30 mouse cellular contexts compared by ENCODE assay signal in the genomic region with DNA sequence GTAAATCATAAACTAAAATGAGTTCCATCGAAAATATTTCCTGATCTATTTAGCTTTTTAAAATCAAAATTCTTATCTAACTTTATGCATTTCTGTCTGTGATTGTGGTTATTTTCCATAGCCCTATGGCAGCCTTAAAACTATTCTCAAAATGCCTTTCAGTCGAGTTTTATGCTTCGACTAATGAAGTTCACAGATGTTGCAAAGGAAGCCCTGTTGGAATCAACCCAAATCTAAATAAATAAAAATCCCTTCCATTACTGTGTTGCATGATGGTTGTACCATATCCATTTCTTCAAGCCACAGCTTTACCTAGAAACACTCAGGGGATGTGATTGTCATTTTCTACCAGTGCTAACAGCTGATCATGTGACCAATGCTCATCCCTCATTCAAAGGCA.
DNase-seq lines count a peak whose midpoint lies in the region; ATAC-seq and TF ChIP-seq lines count a peak whose summit lies in the region.
"Had no signal": no experiment of that assay in that cellular context is flagged by ENCODE, and none has a peak within 500 bp of the region (broad histone marks: within the 10 kb centered on the region; RNA-seq: fewer than 3 reads in every experiment).

No protein-coding gene starts in this region.

- no peaks in the 10 kb centered on the region for H3K27me3 ChIP-seq in heart, adult 2 months (ENCODE audit: control insufficient read depth, insufficient read depth, low read length)
- H3K27me3 ChIP-seq in heart, embryonic 10.5 days (ENCODE audit: insufficient read depth, poor library complexity, severe bottlenecking), result no peaks in the 10 kb centered on the region
- no peaks in the 10 kb centered on the region for H3K27me3 ChIP-seq in lung, embryonic 16.5 days (ENCODE audit: control insufficient read depth, insufficient read depth, low read depth, low read length)
- H3K27me3 ChIP-seq in intestine, embryonic 15.5 days (replicated peaks), result no peaks in the 10 kb centered on the region
- H3K27me3 ChIP-seq: embryonic facial prominence, embryonic 15.5 days; forebrain, embryonic 13.5 days; hindbrain, embryonic 15.5 days; kidney, embryonic 15.5 days; liver, embryonic 15.5 days; lung, embryonic 15.5 days had no signal

- H3K79me2 ChIP-seq in heart, adult 2 months (replicated peaks; ENCODE audit: control insufficient read depth, insufficient read depth, low read length), result no peaks in the 10 kb centered on the region

- H3K4me2 ChIP-seq in lung, embryonic 16.5 days (ENCODE audit: low read depth, low read length), result no peak overlapping the region
- no peak overlapping the region for H3K4me2 ChIP-seq in intestine, embryonic 15.5 days (replicated peaks)
- H3K4me2 ChIP-seq: embryonic facial prominence, embryonic 15.5 days; forebrain, embryonic 13.5 days; heart, embryonic 11.5 days; hindbrain, embryonic 15.5 days; kidney, embryonic 15.5 days; liver, embryonic 15.5 days; lung, embryonic 15.5 days had no signal

- intact Hi-C loops in heart, adult 2 months (cut with DNase I), result loop anchor here (5.0 to 10.0 kb wide), 3 partner anchors 276 to 966 kb away; a partner anchor contains a TSS

- H3K4me3 ChIP-seq in heart, adult 2 months, result no peak overlapping the region
- H3K4me3 ChIP-seq in heart, embryonic 10.5 days, result no peak overlapping the region
- H3K4me3 ChIP-seq in lung, embryonic 16.5 days (ENCODE audit: low read length), result no peak overlapping the region
- no peak overlapping the region for H3K4me3 ChIP-seq in embryonic fibroblast, embryonic 13.5 days (ENCODE audit: insufficient read depth, low read length)
- no peak overlapping the region for H3K4me3 ChIP-seq in intestine, embryonic 15.5 days (replicated peaks)
- H3K4me3 ChIP-seq: embryonic facial prominence, embryonic 15.5 days; forebrain, embryonic 13.5 days; hindbrain, embryonic 10.5 days; hindbrain, embryonic 15.5 days; kidney, embryonic 15.5 days; liver, embryonic 15.5 days; lung, embryonic 15.5 days had no signal

- no peak for TF ChIP-seq POLR2A in heart, adult 2 months (IDR thresholded peaks at IDR 0.05; ENCODE audit: insufficient read depth, low read depth, low read length)
- TF ChIP-seq POLR2A in embryonic fibroblast, embryonic 13.5 days (IDR thresholded peaks at IDR 0.05; ENCODE audit: low read depth, low read length), result no peak

- peaks cover 5% of the 10 kb centered on the region for H3K4me1 ChIP-seq in heart, adult 2 months (ENCODE audit: control insufficient read depth, insufficient read depth, low read length)
- no peaks in the 10 kb centered on the region for H3K4me1 ChIP-seq in heart, embryonic 10.5 days
- H3K4me1 ChIP-seq in lung, embryonic 16.5 days (replicated peaks; ENCODE audit: control insufficient read depth, insufficient read depth, low read length), result no peaks in the 10 kb centered on the region
- peaks cover 15% of the 10 kb centered on the region for H3K4me1 ChIP-seq in embryonic fibroblast, embryonic 13.5 days (ENCODE audit: control insufficient read depth, insufficient read depth, low read length)
- H3K4me1 ChIP-seq in intestine, embryonic 15.5 days (replicated peaks), result no peaks in the 10 kb centered on the region
- H3K4me1 ChIP-seq: forebrain, embryonic 13.5 days; hindbrain, embryonic 10.5 days; hindbrain, embryonic 15.5 days; kidney, embryonic 15.5 days; liver, embryonic 15.5 days; lung, embryonic 15.5 days had no signal

- H3K9ac ChIP-seq in heart, adult 2 months (ENCODE audit: low read depth, low read length), result no peak overlapping the region
- no peak overlapping the region for H3K9ac ChIP-seq in lung, embryonic 16.5 days (ENCODE audit: low read length)
- no peak overlapping the region for H3K9ac ChIP-seq in intestine, embryonic 15.5 days
- H3K9ac ChIP-seq: embryonic facial prominence, embryonic 15.5 days; forebrain, embryonic 13.5 days; hindbrain, embryonic 15.5 days; kidney, embryonic 15.5 days; liver, embryonic 15.5 days; lung, embryonic 15.5 days had no signal

- no peaks in the 10 kb centered on the region for H3K9me3 ChIP-seq in heart, embryonic 10.5 days
- H3K9me3 ChIP-seq in lung, embryonic 16.5 days (ENCODE audit: control insufficient read depth, low read length), result no peaks in the 10 kb centered on the region
- no peaks in the 10 kb centered on the region for H3K9me3 ChIP-seq in intestine, embryonic 15.5 days
- H3K9me3 ChIP-seq: embryonic facial prominence, embryonic 15.5 days; forebrain, embryonic 13.5 days; hindbrain, embryonic 10.5 days; hindbrain, embryonic 15.5 days; kidney, embryonic 15.5 days; liver, embryonic 15.5 days; lung, embryonic 15.5 days had no signal

- 0 out of 2 replicates have a peak, but pooled peaks have one; percentile 20 for ATAC-seq in lung, embryonic 16.5 days (ENCODE audit: low read depth)
- ATAC-seq in intestine, embryonic 15.5 days, result no peak
- ATAC-seq: forebrain, embryonic 13.5 days; inflammation-experienced regulatory T-cells, adult 6 months had no signal

- peak overlapping the region; percentile 29; the same call in 1 of the 2 replicates for H3K27ac ChIP-seq in heart, adult 2 months
- no peak overlapping the region for H3K27ac ChIP-seq in heart, embryonic 10.5 days
- no peak overlapping the region for H3K27ac ChIP-seq in lung, embryonic 16.5 days (ENCODE audit: low read length)
- H3K27ac ChIP-seq in embryonic fibroblast, embryonic 13.5 days (ENCODE audit: insufficient read depth, low read length), result peak overlapping the region; percentile 85
- H3K27ac ChIP-seq in intestine, embryonic 15.5 days, result no peak overlapping the region
- H3K27ac ChIP-seq: embryonic facial prominence, embryonic 15.5 days; forebrain, embryonic 13.5 days; hindbrain, embryonic 10.5 days; hindbrain, embryonic 15.5 days; kidney, embryonic 15.5 days; liver, embryonic 15.5 days; lung, embryonic 15.5 days; macrophage had no signal

- 40% methylated on average over 3 of the region's 3 CpGs for WGBS in heart, adult 2 months
- 82% methylated on average over 3 of the region's 3 CpGs for WGBS in heart, embryonic 10.5 days
- WGBS in lung, embryonic 16.5 days, result 40% methylated on average over 3 of the region's 3 CpGs
- WGBS in intestine, embryonic 15.5 days, result 74% methylated on average over 3 of the region's 3 CpGs

- TF ChIP-seq EP300 in heart, adult 2 months (IDR thresholded peaks at IDR 0.05; ENCODE audit: insufficient read depth, low read depth, low read length), result no peak

- DNase-seq in heart, adult 2 months, result no peak
- DNase-seq in heart, embryonic 10.5 days (ENCODE audit: low spot score), result no peak
- no peak for DNase-seq in lung, postnatal 10 days
- no peak for DNase-seq in frontal cortex, postnatal 14 days (ENCODE audit: low spot score in 2 of 2)
- DNase-seq: adrenal gland, postnatal 25 days; B cell, adult 2 months; cerebellum, adult 18-20 months; cerebellum, postnatal 10 days; gastrocnemius, postnatal 36 days; kidney, adult 18-20 months; kidney, postnatal 25 days; layer of hippocampus, postnatal 36 days; left cerebral cortex, postnatal 4 days; midbrain, embryonic 14.5 days; right cerebral cortex, adult 18-20 months; thymus, adult 2 months; thymus, postnatal 4 days had no signal

- no peak for TF ChIP-seq CTCF in heart, adult 2 months (IDR thresholded peaks at IDR 0.05)
- no peak for TF ChIP-seq CTCF in embryonic fibroblast, embryonic 13.5 days (IDR thresholded peaks at IDR 0.05; ENCODE audit: borderline replicate concordance, insufficient read depth, low read length)

- H3K36me3 ChIP-seq in heart, adult 2 months (ENCODE audit: control insufficient read depth, insufficient read depth, low read length), result peaks cover 5% of the 10 kb centered on the region; the same call in 1 of the 2 replicates
- H3K36me3 ChIP-seq in heart, embryonic 10.5 days, result no peaks in the 10 kb centered on the region
- no peaks in the 10 kb centered on the region for H3K36me3 ChIP-seq in lung, embryonic 16.5 days (ENCODE audit: control insufficient read depth, insufficient read depth, low read length)
- H3K36me3 ChIP-seq in intestine, embryonic 15.5 days, result no peaks in the 10 kb centered on the region
- H3K36me3 ChIP-seq: embryonic facial prominence, embryonic 15.5 days; hindbrain, embryonic 10.5 days; hindbrain, embryonic 15.5 days; kidney, embryonic 15.5 days; liver, embryonic 15.5 days; lung, embryonic 15.5 days had no signal

Comparison
In these comparisons a context has a peak if more than half of its experiments do, and no peak if none do; other contexts are left out.
1. H3K27ac ChIP-seq: peak in heart, adult 2 months (single experiment) and embryonic fibroblast, embryonic 13.5 days (single experiment); none in heart, embryonic 10.5 days (single experiment), lung, embryonic 16.5 days (single experiment) and intestine, embryonic 15.5 days (single experiment).